Mouse (Mus musculus) stomach, postnatal 0 days (tissue): ENCODE measurements at regions not wholly inside any gene's neighbourhood (a gene's known extent, or its start where the extent isn't known, plus 50 kb on each side); places are given as distances from the start of the nearest gene placed in this dataset.

ENCODE experiments used
- CTCF ChIP-seq: IDR thresholded peaks from 2 replicates; pipeline ENCODE4 v1.5.1; 2016; ENCODE audit warnings: antibody characterized with exemption, low read depth, mild to moderate bottlenecking, moderate library complexity
- EP300 ChIP-seq: optimal IDR thresholded peaks from 2 replicates; pipeline ENCODE3; 2016; ENCODE audit warnings: antibody characterized with exemption

GRCm38 (mm10) chr1:73392077-73392476 is 376.4 kb upstream of the Tnp1 start:
- TF ChIP-seq EP300 (no peak), CTCF (no peak)
